ENCODE assay signal across 9 mouse cellular contexts in the genomic region with DNA sequence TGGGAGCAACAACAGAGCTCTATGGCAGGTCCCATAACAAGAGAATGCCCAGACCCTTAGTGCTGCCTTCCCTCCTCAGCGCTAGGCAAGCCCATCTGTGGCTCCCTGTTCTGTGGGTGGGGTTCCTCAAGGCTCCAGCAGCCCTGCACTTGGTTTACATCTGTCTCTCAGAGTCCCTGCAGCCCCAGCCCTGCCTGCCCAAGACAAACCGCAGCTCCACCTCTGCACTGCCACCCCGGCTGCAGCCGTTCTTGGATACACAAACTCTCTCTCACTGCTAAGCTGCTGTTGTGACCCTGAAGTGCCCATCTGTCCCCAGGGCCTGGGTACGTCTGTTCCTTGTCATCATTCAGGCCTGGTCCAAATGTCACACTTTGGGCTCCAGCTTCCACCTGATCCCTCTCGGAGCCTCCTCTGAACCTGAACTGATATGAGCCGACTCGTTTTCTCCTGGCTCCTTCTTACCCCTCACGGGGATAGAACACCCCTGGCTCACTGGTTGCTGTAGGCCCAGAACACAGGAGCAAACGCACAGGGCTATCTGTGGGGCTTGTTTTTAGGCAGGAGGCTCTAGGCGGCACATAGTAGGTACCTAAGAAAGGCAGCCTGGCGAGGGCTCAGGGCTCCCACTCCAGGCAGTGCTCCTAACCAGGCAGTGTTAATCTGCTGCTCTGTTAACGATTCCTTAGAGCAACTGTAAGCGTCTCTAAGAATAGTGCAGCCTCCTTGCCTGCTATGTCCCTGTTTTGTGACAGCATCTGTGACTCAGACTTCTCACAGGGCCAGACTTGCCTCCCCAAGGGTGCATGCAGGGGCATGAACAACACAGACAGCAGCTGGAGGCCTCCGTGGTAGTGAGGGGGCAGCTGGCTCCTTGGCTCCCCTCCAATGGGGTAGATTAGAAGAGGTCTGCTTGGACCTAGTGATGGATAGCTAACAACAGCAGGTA. TPM values are rescaled to one million over a fixed set of nuclear protein-coding genes. Genes with fewer than 3 reads are reported as not detected.
DNase-seq lines count a peak whose midpoint lies in the region; ATAC-seq and TF ChIP-seq lines count a peak whose summit lies in the region.
"Had no signal": no experiment of that assay in that cellular context is flagged by ENCODE, and none has a peak within 500 bp of the region (broad histone marks: within the 10 kb centered on the region; RNA-seq: fewer than 3 reads in every experiment).

No protein-coding gene starts in this region.

- H3K4me1 ChIP-seq in cerebellum, adult 2 months (ENCODE audit: control insufficient read depth, insufficient read depth, low read length) = peaks cover 78% of the 10 kb centered on the region
- H3K4me1 ChIP-seq in hindbrain, embryonic 14.5 days (replicated peaks; ENCODE audit: control insufficient read depth, insufficient read depth, low read length) = peaks cover 50% of the 10 kb centered on the region
- peaks cover 92% of the 10 kb centered on the region for H3K4me1 ChIP-seq in megakaryocyte, embryonic 14.5 days

- no peak overlapping the region for H3K4me3 ChIP-seq in cerebellum, adult 2 months (replicated peaks; ENCODE audit: insufficient read depth, low read depth, low read length)
- H3K4me3 ChIP-seq in hindbrain, embryonic 14.5 days (replicated peaks; ENCODE audit: low read length) = no peak overlapping the region
- peak overlapping the region; percentile 66 for H3K4me3 ChIP-seq in megakaryocyte, embryonic 14.5 days (replicated peaks)

- H3K9ac ChIP-seq in hindbrain, embryonic 14.5 days = peak overlapping the region; percentile 24; the same call in 1 of the 2 replicates

- no peak overlapping the region for H3K4me2 ChIP-seq in hindbrain, embryonic 14.5 days (replicated peaks)

- no peak for TF ChIP-seq CTCF in cerebellum, adult 2 months (IDR thresholded peaks at IDR 0.05; ENCODE audit: borderline replicate concordance, insufficient read depth, low read depth, low read length)

- DNase-seq in cerebellum, adult 2 months = peak; percentile 53 to 58
- DNase-seq in cerebellum, adult 8-10 months = no peak
- peak; percentile 68 for DNase-seq in urinary bladder, postnatal 14 days (ENCODE audit: low spot score)
- no peak for DNase-seq in urinary bladder, postnatal 25 days (ENCODE audit: low spot score)
- DNase-seq in hindbrain, embryonic 14.5 days (ENCODE audit: low spot score) = peak; percentile 42
- DNase-seq in thymus, adult 18-20 months = peak; percentile 66 to 75
- no peak for DNase-seq in kidney, postnatal 10 days

- peak overlapping the region; percentile 63 for H3K27ac ChIP-seq in cerebellum, adult 2 months (ENCODE audit: insufficient read depth, low read length)
- peak overlapping the region; percentile 68 for H3K27ac ChIP-seq in hindbrain, embryonic 14.5 days

- no peak for TF ChIP-seq POLR2A in cerebellum, adult 2 months (IDR thresholded peaks at IDR 0.05; ENCODE audit: borderline replicate concordance, insufficient read depth, low read length)

- no peaks in the 10 kb centered on the region for H3K9me3 ChIP-seq in hindbrain, embryonic 14.5 days (ENCODE audit: control insufficient read depth, low read length)
- H3K9me3 ChIP-seq in megakaryocyte, embryonic 14.5 days = no peaks in the 10 kb centered on the region

- H3K27me3 ChIP-seq in cerebellum, adult 2 months (ENCODE audit: control insufficient read depth, insufficient read depth, low read length) = no peaks in the 10 kb centered on the region
- no peaks in the 10 kb centered on the region for H3K27me3 ChIP-seq in hindbrain, embryonic 14.5 days (ENCODE audit: control insufficient read depth, insufficient read depth, low read length)
- no peaks in the 10 kb centered on the region for H3K27me3 ChIP-seq in megakaryocyte, embryonic 14.5 days (replicated peaks)
- H3K27me3 ChIP-seq: CH12.LX had no signal

- ATAC-seq in hindbrain, embryonic 14.5 days (ENCODE audit: low FRiP score) = peak; percentile 14; the same call in 1 of the 2 replicates

- 38% methylated on average over 15 of the region's 15 CpGs for WGBS in cerebellum, adult 2 months
- WGBS in hindbrain, embryonic 14.5 days = 34% methylated on average over 15 of the region's 15 CpGs

- no peaks in the 10 kb centered on the region for H3K36me3 ChIP-seq in hindbrain, embryonic 14.5 days (replicated peaks; ENCODE audit: control insufficient read depth, insufficient read depth)
- H3K36me3 ChIP-seq in megakaryocyte, embryonic 14.5 days (replicated peaks; ENCODE audit: low read length) = peaks cover 41% of the 10 kb centered on the region

RNA-seq across cellular contexts. Expression of gene Arl6ip4, which starts 50.0 kb away (rescaled TPM):
- 81.6 and 91.0 TPM in 2 replicates for polyA plus RNA-seq in cerebellum, adult 2 months (2012; rRNA removed)
- polyA plus RNA-seq in hindbrain, embryonic 14.5 days (2014; fragmentation: Nextera tagmentation; extraction: Ambion mirVana) = 62.6 and 72.1 TPM in 2 replicates
- 141 and 205 TPM in 2 replicates for polyA plus RNA-seq in megakaryocyte, embryonic 14.5 days (2012; ENCODE audit: insufficient read depth, low replicate concordance)

RNA-seq across cellular contexts. Expression of gene Ogfod2, which starts 53.8 kb away (rescaled TPM):
- polyA plus RNA-seq in cerebellum, adult 2 months (2012; rRNA removed) = 47.2 and 52.7 TPM in 2 replicates
- polyA plus RNA-seq in hindbrain, embryonic 14.5 days (2014; fragmentation: Nextera tagmentation; extraction: Ambion mirVana) = 21.8 and 26.4 TPM in 2 replicates
- 77.8 and 102 TPM in 2 replicates for polyA plus RNA-seq in megakaryocyte, embryonic 14.5 days (2012; ENCODE audit: insufficient read depth, low replicate concordance)

Comparison
In these comparisons a context has a peak if more than half of its experiments do, and no peak if none do; other contexts are left out.
1. DNase-seq: peak in cerebellum, adult 2 months (2 of 2), urinary bladder, postnatal 14 days (single experiment), hindbrain, embryonic 14.5 days (single experiment) and thymus, adult 18-20 months (2 of 2); none in cerebellum, adult 8-10 months (single experiment), urinary bladder, postnatal 25 days (single experiment) and kidney, postnatal 10 days (single experiment).